Mouse (Mus musculus) left cerebral cortex, adult 11 months (tissue): Measurements from ENCODE around the gene Hey2.

ENCODE experiments used
- DNase-seq: peaks from one replicate; pipeline ENCODE4 v3.0.0; 2022; ENCODE audit warnings: low spot score

Gene Hey2

GRCm38 (mm10) chr10:30791016-30791415, 51.6 kb downstream of the Hey2 start:
- DNase-seq = no peak

DNA sequence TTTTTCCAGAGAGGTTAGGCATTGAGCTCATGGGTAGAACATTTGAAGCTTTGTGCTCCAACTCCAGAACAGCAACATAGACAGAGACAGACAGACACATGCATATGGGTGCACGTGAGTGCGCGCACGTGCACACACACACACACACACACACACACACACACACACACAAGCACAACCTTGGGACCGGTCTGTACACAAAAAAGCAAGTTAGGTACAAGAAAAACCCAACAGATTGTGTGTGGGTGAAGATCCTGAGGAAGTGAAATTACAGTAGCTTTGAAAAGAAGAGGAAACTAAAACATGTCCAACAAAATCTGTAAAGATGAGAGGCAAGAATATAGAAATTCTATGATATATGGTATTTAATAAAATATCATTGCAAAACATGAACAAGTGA, 53.1 kb downstream of the Hey2 start:
- DNase-seq = no peak

DNA sequence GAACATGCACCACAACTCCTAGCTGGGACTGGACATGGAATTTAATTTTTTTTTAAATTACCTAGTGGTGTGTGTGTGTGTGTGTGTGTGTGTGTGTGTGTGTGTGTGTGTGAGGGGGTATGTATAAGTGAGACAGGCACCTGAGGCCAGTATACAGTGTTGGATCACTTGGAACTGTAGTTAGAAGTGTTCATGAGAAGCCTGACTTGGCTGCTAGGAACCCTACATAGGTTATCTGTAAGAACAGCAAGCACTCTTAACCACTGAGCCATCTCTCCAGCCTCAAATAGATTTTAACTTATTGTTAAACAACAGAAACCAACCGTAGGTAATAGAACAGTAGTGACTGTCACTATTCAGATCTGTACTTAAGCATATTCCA, 54.3 kb downstream of the Hey2 start:
- DNase-seq = no peak

GRCm38 (mm10) chr10:30787684-30788339, 54.8 kb downstream of the Hey2 start:
- no peak for DNase-seq

- no peak for DNase-seq
These were observed 56.4 kb downstream of the Hey2 start for GRCm38 (mm10) chr10:30786103-30786754.
